Mouse (Mus musculus): Measurements from ENCODE around the gene Invs. TPM values are rescaled to one million over a fixed set of nuclear protein-coding genes. Genes with fewer than 3 reads are reported as not detected.
A peak's percentile ranks its signal among the peaks of the same experiment; 100 is the strongest.

Invs gene
- total RNA-seq, 2 experiments from 2014 or later = 12.8 TPM

- no peak overlapping the region for H3K4me3 ChIP-seq
- no peak overlapping the region for H3K27ac ChIP-seq
- no peak for DNase-seq (ENCODE audit: low spot score in 2 of 2)
- peak; percentile 74 for TF ChIP-seq CTCF (conservative IDR thresholded peaks at IDR 0.05)
Observed at GRCm38 (mm10) chr4:48481287-48481686, 201.7 kb downstream of the Invs start.

Other genes with a start within 250 kb of the Invs start
- gene Nr4a3, start 234.6 kb upstream of the Invs start, total RNA-seq (2021) = 10 to 100 TPM; 63.5 to 68.7 TPM
- 10 to 100 TPM; 18.1 to 22.7 TPM for gene Stx17, start 154.8 kb upstream of the Invs start, total RNA-seq (2021)
- 10 to 100 TPM; 36.0 to 41.3 TPM for gene Erp44, start 202 bp upstream of the Invs start, total RNA-seq (2021)
- gene Tex10, start 193.7 kb downstream of the Invs start, total RNA-seq (2021) = 10 to 100 TPM; 28.8 to 30.3 TPM